Mouse (Mus musculus) embryonic fibroblast, embryonic 13.5 days (primary cell): ENCODE results near the gene Iqsec1.

Experiments
- CTCF ChIP-seq: IDR thresholded peaks from 2 replicates; pipeline ENCODE4 v1.5.1; 2011; ENCODE audit warnings: mild to moderate bottlenecking, control low read depth, low read length, moderate library complexity, borderline replicate concordance; ENCODE audit not compliant: insufficient read depth
- POLR2A ChIP-seq: IDR thresholded peaks from 2 replicates; pipeline ENCODE4 v1.6.1; 2011; ENCODE audit warnings: low read depth, mild to moderate bottlenecking, control low read depth, low read length, moderate library complexity

DNA sequence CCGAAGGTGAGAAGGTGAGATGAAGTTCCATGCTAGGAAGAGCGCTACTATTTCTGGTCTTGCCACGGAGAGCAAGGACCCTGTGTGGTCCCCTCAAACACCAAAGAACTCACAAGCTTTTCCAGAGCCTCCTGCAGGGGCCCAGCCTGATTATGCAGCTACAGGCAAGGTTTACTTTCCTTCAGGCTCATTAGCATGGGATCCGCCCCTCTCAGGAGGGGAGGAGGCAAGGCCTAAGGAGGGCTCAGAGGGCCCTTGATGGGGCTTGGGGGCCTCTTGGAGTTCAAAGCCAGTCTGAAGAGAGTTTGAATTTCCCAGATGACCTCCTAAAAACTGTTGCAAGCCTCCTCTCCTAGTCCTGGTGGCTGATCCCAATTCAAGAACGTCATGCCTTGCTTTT, 179.9 kb downstream of the Iqsec1 start:
- TF ChIP-seq POLR2A (no peak), CTCF (no peak)
